Mouse (Mus musculus) left cerebral cortex, adult 18-20 months (tissue): Measurements from ENCODE around the gene Cgn. TPM values are rescaled to one million over a fixed set of nuclear protein-coding genes. Genes with fewer than 3 reads are reported as not detected.

ENCODE experiments used
- total RNA-seq, 2 experiments: library from RNA; stranded (reverse); gene quantifications; 2 replicates each; pipeline ENCODE4 v1.2.3; 2021

The Cgn gene
- total RNA-seq, 2 experiments from 2014 or later: 3.2 to 3.6 TPM

Other genes with a start within 250 kb of the Cgn start
- 100 to 1,000 TPM; 106 TPM for gene Snx27, start 203.8 kb downstream of the Cgn start, total RNA-seq
- gene Gm10972, start 143.4 kb downstream of the Cgn start, total RNA-seq: not detected
- 1 to 10 TPM; 2.5 to 2.8 TPM for gene Tuft1, start 127.6 kb downstream of the Cgn start, total RNA-seq
- 1 to 10 TPM; 1.6 to 3.1 TPM for gene Selenbp2, start 92.9 kb downstream of the Cgn start, total RNA-seq
- gene Pogz, start 51.1 kb upstream of the Cgn start, total RNA-seq: 10 to 100 TPM; 53.4 to 54.2 TPM
- 100 to 1,000 TPM; 281 to 296 TPM for gene Psmb4, start 100.5 kb upstream of the Cgn start, total RNA-seq
- 10 to 100 TPM in 1 of 2 experiments, 1 to 10 TPM in 1; 9.9 to 10.5 TPM for gene Selenbp1, start 146.6 kb upstream of the Cgn start, total RNA-seq
- gene Rfx5, start 167.6 kb upstream of the Cgn start, total RNA-seq: 10 to 100 TPM; 23.1 to 24.5 TPM
- 10 to 100 TPM; 60.9 to 62.2 TPM for gene Pi4kb, start 188.2 kb upstream of the Cgn start, total RNA-seq
- 10 to 100 TPM; 23.1 to 24.6 TPM for gene Zfp687, start 229.0 kb upstream of the Cgn start, total RNA-seq